Mouse (Mus musculus) heart, adult 9 months (tissue): Measurements from ENCODE around the gene Lsamp.
"Not testable (repeated sequence)": the region's sequence is repeated elsewhere in the genome, so short reads cannot be mapped to it uniquely, and the experiment has no call there.

Experiments used
- DNase-seq, 2 experiments: peaks; one replicate each; pipeline ENCODE4 v3.0.0; 2022; ENCODE audit warnings: low spot score in 2 of 2

The Lsamp gene

GRCm38 (mm10) chr16:41929546-41929945 is 1945.4 kb downstream of the Lsamp start:
- no peak for DNase-seq

DNA sequence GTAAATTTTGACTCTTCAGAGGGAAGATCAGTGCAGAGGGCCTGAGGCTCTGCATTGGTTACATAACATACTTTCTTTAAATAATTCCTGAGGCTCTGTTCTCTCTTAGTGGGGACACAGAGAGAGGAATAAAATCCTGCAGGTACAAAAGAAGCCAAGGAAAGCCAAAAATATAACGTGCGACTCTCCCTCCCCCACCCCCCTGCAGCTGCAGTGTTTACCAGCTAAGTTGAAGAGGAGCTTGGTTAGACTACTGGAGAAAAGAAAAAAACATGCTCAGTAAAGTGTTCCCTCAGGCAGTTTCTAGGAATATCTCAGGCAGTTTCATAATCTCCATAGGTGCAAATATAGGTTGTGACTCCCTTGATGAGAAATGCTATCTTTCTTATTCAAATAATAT is 1951.5 kb downstream of the Lsamp start:
- DNase-seq, result no peak

DNA sequence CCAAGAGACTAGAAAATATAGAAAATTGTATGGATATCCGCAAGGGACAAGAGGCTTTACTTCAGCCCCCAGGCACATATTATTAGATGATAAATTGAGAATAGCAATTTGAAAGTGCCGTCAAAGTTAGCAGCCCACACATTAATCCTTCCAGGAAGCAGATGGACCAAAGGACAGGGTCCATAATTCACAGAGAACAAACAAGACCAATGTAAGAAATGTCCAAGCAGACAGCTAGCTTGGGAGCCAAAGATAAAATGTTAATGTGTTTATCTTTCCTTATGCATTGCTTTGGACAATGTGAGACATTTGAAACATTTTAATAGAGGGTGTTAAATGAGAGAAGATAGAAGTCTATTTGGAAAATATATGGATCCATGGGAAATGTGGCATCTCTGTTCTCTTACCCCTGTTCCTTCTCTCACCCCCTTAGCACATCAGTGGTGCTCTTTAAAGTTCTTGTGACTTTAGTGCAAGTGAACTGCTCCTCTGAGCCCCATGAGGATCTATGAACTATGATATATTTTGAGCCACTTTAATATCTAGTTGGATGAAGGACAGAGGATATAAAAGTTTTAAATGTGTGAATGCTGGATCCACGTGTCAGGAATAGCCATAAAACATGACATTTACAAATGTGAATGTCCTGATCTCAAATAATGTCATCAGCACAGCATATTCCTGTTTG is 1952.9 kb downstream of the Lsamp start:
- no peak for DNase-seq

DNA sequence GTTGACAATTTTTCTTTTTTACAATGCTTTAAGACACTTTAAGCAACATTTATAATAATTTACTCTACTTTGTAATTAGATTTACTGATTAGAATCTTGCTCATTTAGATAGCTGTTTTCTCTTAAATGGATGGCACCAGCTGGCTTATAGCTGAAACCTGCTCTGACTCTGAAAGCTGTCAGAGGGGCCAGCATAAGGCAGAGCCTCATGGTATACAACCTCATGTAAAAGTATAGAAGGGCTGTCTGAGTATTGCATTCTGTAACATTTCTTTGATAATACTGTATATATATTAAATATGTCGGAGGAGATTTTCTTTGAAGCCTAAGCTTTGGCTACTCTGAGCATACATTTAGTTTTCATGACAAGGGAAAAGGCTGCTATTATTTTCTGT is 1953.4 kb downstream of the Lsamp start:
- DNase-seq, result no peak

- DNase-seq, result no peak
Observed at GRCm38 (mm10) chr16:41938258-41938657, 1954.1 kb downstream of the Lsamp start.

GRCm38 (mm10) chr16:41941591-41942315 is 1957.6 kb downstream of the Lsamp start:
- DNase-seq, result no peak

DNA sequence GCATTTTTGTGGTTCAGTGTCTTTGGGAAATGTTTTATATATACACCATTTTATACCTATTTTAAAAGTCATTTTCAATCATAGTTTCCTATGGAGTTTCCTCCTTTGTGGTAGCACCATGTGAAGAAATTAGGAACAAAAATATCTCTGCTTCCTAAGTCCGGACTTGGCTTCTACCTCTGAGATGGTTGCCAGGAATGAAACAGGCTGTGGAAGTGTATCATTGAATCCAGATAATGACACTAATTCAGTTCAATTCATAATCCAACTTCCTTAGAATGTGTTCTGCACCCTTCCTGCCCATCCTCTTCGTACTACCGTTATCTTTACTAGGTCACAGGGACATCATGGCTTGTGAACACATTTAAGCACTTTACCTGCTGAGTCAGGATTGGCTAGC is 1973.7 kb downstream of the Lsamp start:
- DNase-seq, result no peak

GRCm38 (mm10) chr16:41965636-41966035 is 1981.5 kb downstream of the Lsamp start:
- no peak for DNase-seq

GRCm38 (mm10) chr16:41969215-41969614 is 1985.1 kb downstream of the Lsamp start:
- DNase-seq, result no peak

DNA sequence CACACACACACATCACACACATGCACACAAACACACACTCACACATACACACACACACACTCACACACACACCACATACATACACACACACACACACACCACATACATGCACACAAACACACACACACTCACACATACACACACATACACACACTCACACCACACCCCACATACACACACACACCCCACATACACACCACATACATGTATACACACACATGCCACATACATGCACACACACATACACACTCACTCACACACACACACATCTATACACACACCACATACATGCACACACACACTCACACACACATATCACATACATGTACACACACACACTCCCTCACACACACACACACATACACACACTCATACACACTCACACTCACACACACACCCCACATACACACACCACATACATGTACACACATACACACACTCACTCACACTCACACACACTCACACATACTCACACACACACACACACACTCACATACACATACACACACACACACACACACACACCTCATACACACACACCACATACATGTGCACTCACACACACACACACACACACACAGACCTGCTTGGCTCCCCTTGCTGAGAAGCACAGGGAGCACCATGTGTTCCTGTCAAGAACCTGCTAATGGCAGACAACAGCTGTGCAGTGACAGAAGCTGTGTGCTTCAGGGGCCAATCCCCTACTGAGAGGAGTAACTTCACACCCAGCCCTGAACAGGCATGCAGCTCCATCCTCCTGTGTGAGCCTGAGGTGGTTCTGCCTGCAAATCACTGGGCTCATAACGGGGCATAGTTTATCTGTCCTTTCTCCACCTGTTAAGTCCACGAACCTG is 1990.9 kb downstream of the Lsamp start:
- no peak for DNase-seq

DNA sequence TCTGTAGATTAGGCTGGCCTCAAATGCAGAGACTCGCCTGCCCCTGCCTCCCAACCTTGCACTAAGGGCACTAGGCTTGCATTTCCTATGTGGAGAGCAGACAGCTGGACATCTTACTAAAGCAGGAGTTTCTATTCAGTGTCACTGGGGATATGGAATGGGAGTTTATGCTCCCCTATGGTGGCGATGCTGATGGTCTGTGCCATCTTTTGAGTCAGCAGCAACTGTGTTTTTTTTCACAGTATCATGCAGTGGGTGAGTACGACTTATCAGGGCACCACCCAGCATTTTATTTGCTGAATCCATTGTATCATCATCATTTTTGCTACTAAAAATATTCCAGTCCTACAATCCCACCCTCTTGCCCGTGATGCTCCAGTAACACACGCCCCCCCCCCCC is 1992.7 kb downstream of the Lsamp start:
- DNase-seq, result no peak

- no peak for DNase-seq
Observed at GRCm38 (mm10) chr16:41996956-41997355, 2012.8 kb downstream of the Lsamp start.

DNA sequence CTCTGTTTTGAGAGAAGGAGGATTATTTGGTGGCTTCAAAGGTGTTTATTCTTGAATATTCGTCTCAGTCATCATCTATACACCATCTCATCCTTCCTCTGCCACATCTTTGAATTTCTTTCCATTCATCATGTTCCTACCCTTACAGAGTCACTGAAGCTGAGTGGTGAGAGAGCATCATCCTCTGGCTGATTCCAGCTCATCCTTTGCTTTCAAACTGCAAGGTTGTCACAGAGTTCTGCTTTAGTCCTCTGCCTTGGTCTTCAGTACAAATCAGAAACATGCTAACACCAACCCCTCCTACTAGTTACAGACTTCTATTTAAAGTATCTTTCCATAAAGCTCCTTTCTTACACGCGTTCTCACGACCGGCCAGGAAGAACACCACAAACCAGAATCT is 2018.8 kb downstream of the Lsamp start:
- DNase-seq, result no peak

GRCm38 (mm10) chr16:42003506-42003905 is 2019.3 kb downstream of the Lsamp start:
- DNase-seq, result not testable (repeated sequence)

GRCm38 (mm10) chr16:42004166-42004565 is 2020.0 kb downstream of the Lsamp start:
- no peak for DNase-seq

GRCm38 (mm10) chr16:42014937-42015336 is 2030.8 kb downstream of the Lsamp start:
- DNase-seq, result no peak

GRCm38 (mm10) chr16:42015443-42015842 is 2031.3 kb downstream of the Lsamp start:
- no peak for DNase-seq

DNA sequence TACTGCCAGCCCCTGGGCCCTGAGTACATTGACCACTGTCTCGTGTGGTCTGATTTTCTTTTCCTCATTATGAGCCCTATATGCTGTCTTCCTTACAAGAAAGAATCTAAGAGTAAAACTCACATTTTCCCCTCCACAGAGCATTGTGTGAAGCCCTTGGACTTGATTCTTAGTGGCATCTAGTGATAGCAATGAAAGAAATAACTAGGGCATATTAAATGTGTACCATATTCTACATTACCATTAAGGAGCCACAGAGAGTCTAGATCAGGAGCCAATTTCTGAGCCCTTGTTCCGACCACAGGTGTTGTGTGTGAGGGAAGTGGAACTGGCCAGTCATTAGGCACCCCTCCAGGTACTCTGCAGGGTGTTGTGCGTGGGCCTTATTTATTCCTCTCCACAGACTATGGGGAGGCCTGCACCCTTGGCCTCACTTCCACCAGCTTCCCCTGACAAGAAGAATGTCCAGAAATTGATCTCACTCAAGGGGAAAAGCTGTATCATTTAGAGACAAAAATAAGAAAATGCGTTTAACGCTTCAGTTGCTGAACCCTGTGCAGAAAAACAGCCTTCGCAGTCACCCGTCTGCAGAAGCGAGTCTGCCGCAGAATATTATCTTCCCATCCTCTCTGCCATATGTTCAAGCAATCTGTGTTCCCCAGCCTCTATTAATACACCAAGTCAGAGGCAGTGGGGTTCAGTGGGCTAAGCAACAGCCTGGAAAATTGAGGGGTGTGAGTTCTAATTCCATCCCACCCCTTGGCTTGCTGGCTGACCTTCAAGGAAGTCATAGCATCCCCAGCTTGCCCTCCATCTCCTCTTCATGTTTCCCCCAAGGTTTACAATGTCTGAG is 2032.9 kb downstream of the Lsamp start:
- no peak for DNase-seq

- DNase-seq, result no peak
Observed at GRCm38 (mm10) chr16:42022566-42022965, 2038.4 kb downstream of the Lsamp start.

DNA sequence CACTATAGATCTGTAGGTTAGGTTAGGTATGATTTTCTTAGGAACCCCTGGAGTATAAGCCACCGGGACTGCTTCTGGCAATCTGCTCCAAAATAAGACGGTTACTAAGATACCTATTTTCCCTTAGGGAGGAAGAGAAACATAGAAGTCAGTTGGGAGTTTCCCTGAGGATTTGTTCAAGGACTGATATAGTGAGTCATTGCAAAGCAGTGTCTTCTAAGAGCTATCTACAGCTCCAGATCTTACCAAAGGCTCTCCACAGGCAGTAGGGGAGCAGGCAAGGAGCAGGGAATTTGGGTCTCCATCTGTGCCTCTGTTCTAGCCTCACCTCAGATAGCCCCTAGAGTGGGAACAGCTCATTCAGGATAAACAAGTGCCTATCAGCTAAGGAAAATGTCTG is 2047.9 kb downstream of the Lsamp start:
- DNase-seq, result no peak

GRCm38 (mm10) chr16:42033449-42033848 is 2049.3 kb downstream of the Lsamp start:
- no peak for DNase-seq

DNA sequence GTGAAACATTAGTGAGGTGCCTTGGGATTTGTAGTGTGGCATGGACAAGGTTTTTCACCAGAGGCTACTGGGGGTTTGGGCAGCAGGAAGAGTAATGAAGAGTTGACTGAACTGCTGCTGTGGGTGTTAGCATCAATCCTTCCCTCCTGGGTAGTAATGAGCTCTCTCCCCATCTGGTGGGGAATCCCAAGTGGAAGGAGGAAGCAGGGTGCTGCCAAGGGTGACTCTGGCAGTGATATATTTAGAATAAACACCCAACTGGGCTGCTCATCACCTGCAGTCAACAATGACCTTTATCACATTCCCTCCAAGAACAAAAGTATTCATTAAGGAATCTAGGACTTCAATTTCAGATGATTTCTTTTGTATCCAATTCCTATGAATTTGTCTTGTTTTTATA is 2064.0 kb downstream of the Lsamp start:
- DNase-seq, result no peak
